Mouse (Mus musculus): ENCODE results near the gene Atoh8. TPM values are rescaled to one million over a fixed set of nuclear protein-coding genes. Genes with fewer than 3 reads are reported as not detected.

Gene Atoh8
- polyA plus RNA-seq, 1 experiment from 2014 or later, result 9.2 TPM

DNA sequence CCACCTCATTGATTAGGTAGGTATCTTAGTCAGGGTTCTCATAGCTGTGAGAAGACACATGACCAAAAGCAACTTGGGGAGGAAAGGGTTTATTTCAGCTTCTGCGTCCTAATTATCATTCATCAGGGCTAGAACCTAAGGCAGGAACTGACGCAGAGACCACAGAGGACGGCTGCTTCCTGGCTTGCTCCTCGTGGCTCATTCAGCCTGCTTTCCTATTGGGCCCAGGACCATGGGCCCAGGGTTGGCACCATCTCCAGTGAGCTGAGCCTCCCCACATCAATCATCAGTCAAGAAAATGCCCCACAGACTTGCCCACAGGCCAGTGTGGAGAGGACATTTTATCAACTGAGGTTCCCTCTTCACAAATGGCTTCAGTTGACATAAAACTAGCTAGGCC lies 40.1 kb upstream of the Atoh8 start:
- H3K4me1 ChIP-seq (ENCODE audit: control insufficient read depth, insufficient read depth, low read length), result peaks cover 2% of the 10 kb centered on the region; the same call in 1 of the 2 replicates
- no peak overlapping the region for H3K4me2 ChIP-seq (ENCODE audit: low read depth, low read length)
- H3K27me3 ChIP-seq (ENCODE audit: control insufficient read depth, insufficient read depth, low read length), result no peaks in the 10 kb centered on the region
- WGBS, result 62% methylated on average over 4 of the region's 4 CpGs
- H3K9ac ChIP-seq (ENCODE audit: low read length), result no peak overlapping the region
- no peak overlapping the region for H3K4me3 ChIP-seq (replicated peaks; ENCODE audit: low read length)
- H3K27ac ChIP-seq (ENCODE audit: low read length), result no peak overlapping the region
- ATAC-seq (ENCODE audit: insufficient read depth, low FRiP score), result no peak
- no peaks in the 10 kb centered on the region for H3K9me3 ChIP-seq (replicated peaks; ENCODE audit: control insufficient read depth, low read length)
- H3K36me3 ChIP-seq (ENCODE audit: control insufficient read depth, insufficient read depth, low read length), result no peaks in the 10 kb centered on the region

DNA sequence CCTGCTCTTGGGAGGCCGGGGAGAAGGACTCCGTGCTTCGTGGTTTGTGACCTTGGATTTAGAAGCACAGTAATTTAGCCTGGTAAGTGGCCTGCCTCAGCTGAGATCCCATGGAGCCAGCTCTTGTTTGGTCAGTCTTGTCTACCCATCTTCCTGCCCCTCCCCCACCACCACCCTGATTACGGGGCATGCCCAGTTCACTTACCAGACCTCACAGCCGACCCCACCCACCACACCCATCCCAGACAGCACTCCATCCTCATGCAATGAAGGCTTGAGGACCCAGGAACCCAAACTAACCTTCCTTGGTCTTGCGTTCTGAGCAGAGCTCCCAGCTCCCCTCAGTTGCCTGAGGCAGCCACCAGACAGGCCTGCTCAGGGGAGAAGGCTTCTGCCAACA lies 37.8 kb upstream of the Atoh8 start:
- H3K9ac ChIP-seq (ENCODE audit: low read length), result no peak overlapping the region
- H3K4me3 ChIP-seq (replicated peaks; ENCODE audit: low read length), result no peak overlapping the region
- 0 out of 2 replicates have a peak, but pooled peaks cover 2% of the 10 kb centered on the region for H3K4me1 ChIP-seq (ENCODE audit: control insufficient read depth, insufficient read depth, low read length)
- no peaks in the 10 kb centered on the region for H3K27me3 ChIP-seq (ENCODE audit: control insufficient read depth, insufficient read depth, low read length)
- H3K27ac ChIP-seq (ENCODE audit: low read length), result no peak overlapping the region
- ATAC-seq (ENCODE audit: insufficient read depth, low FRiP score), result no peak; the same call in 1 of the 2 replicates
- H3K36me3 ChIP-seq (ENCODE audit: control insufficient read depth, insufficient read depth, low read length), result no peaks in the 10 kb centered on the region
- H3K4me2 ChIP-seq (ENCODE audit: low read depth, low read length), result no peak overlapping the region
- H3K9me3 ChIP-seq (replicated peaks; ENCODE audit: control insufficient read depth, low read length), result no peaks in the 10 kb centered on the region
- 66% methylated on average over 6 of the region's 6 CpGs for WGBS

DNA sequence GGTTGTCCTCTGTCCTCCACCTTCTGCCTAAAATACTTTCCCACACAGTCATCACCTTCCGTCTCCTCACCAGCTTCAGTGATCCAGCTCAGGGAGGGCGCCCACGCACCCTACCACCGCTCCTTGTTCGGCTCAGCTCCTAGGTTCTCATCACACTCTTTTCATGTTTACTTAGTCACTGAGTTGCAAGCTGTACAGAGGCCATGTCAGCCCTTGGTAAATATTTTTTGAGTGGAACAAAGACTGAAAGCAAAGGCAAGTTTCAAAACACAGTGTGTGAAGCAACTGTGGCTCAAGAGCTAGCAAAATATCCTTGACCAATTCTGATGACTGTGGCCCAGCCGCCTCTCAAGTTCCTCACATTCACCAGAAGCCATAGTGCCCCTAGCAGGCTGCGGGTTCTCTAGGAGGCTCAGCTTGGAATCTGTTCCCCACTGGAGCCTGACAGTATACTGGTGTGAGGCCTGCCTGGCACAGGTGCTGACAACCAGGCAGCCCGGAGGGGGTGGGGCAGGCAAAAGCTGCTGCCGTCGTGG lies 36.9 kb upstream of the Atoh8 start:
- Histone ChIP-seq H3K36me3 (ENCODE audit: control insufficient read depth, insufficient read depth, low read length) (no peaks in the 10 kb centered on the region), H3K27ac (ENCODE audit: low read length) (peak overlapping the region; percentile 48), H3K4me3 (replicated peaks; ENCODE audit: low read length) (no peak overlapping the region), H3K9ac (ENCODE audit: low read length) (no peak overlapping the region), H3K27me3 (ENCODE audit: control insufficient read depth, insufficient read depth, low read length) (no peaks in the 10 kb centered on the region), H3K9me3 (replicated peaks; ENCODE audit: control insufficient read depth, low read length) (no peaks in the 10 kb centered on the region), H3K4me1 (ENCODE audit: control insufficient read depth, insufficient read depth, low read length) (0 out of 2 replicates have a peak, but pooled peaks cover 2% of the 10 kb centered on the region), H3K4me2 (ENCODE audit: low read depth, low read length) (no peak overlapping the region)
- WGBS, result 65% methylated on average over 10 of the region's 10 CpGs
- ATAC-seq (ENCODE audit: insufficient read depth, low FRiP score), result peak; percentile 49; the same call in 1 of the 2 replicates

DNA sequence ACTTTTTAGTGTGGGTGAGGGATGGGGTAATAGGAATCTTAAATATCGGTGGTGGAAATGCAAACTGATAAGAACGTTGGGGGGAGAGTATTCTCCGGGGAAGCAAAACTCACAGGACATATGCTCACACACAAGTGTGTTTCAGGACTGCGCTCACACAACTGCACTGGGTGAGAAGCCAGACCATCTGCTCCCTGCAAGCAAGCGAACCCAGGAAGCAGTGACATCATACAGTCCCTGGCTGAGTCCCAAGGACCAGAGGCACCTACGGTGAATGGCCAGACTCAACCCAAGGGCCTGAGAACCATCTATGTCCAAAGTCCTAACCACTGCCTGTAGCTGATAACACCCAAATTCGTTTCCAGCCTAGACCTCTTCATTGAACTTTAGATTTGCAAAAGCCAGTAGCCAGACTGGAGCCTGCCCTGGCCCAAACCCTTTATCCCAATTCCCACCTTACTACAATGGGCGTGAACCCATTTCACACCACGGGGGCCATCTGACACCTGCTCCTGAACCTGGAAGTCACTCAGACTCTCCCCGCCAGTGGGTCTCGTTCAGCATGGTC lies 35.7 kb upstream of the Atoh8 start:
- H3K36me3 ChIP-seq (ENCODE audit: control insufficient read depth, insufficient read depth, low read length), result no peaks in the 10 kb centered on the region
- 60% methylated on average over 11 of the region's 11 CpGs for WGBS

DNA sequence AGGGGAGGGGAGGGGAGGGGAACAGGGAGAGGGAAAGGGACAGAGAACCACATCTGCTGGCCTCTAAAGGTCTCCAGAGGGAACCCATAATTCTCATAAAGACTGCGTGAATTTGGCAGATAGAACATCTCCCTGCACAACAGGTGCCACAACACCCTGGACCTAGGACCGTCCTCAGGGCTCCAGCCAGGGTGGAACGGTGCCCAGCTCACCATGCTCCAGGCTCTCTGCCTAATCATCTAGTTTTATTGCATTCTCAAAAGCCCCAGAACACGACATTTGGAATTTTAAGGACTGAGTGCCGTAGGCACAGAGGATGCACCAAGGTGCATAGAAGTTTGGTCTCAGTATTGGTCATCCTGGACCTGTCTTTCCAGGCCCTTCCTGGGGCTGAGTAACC lies 34.9 kb upstream of the Atoh8 start:
- no peak overlapping the region for H3K4me2 ChIP-seq (ENCODE audit: low read depth, low read length)
- H3K4me1 ChIP-seq (ENCODE audit: control insufficient read depth, insufficient read depth, low read length), result 0 out of 2 replicates have a peak, but pooled peaks cover 2% of the 10 kb centered on the region
- no peaks in the 10 kb centered on the region for H3K9me3 ChIP-seq (replicated peaks; ENCODE audit: control insufficient read depth, low read length)
- no peak for ATAC-seq (ENCODE audit: insufficient read depth, low FRiP score)
- H3K27ac ChIP-seq (ENCODE audit: low read length), result no peak overlapping the region
- H3K36me3 ChIP-seq (ENCODE audit: control insufficient read depth, insufficient read depth, low read length), result no peaks in the 10 kb centered on the region
- whole genome bisulfite sequencing, result 85% methylated on average over 5 of the region's 5 CpGs
- H3K4me3 ChIP-seq (replicated peaks; ENCODE audit: low read length), result no peak overlapping the region
- no peaks in the 10 kb centered on the region for H3K27me3 ChIP-seq (ENCODE audit: control insufficient read depth, insufficient read depth, low read length)
- no peak overlapping the region for H3K9ac ChIP-seq (ENCODE audit: low read length)

More for the DNA sequence above, 35.7 kb upstream of the Atoh8 start:
- no peak overlapping the region for H3K4me2 ChIP-seq (ENCODE audit: low read depth, low read length)
- 0 out of 2 replicates have a peak, but pooled peaks cover 2% of the 10 kb centered on the region for H3K4me1 ChIP-seq (ENCODE audit: control insufficient read depth, insufficient read depth, low read length)
- no peaks in the 10 kb centered on the region for H3K9me3 ChIP-seq (replicated peaks; ENCODE audit: control insufficient read depth, low read length)
- H3K27ac ChIP-seq (ENCODE audit: low read length), result no peak overlapping the region
- H3K4me3 ChIP-seq (replicated peaks; ENCODE audit: low read length), result no peak overlapping the region
- no peaks in the 10 kb centered on the region for H3K27me3 ChIP-seq (ENCODE audit: control insufficient read depth, insufficient read depth, low read length)
- H3K9ac ChIP-seq (ENCODE audit: low read length), result no peak overlapping the region
- no peak for ATAC-seq (ENCODE audit: insufficient read depth, low FRiP score)

DNA sequence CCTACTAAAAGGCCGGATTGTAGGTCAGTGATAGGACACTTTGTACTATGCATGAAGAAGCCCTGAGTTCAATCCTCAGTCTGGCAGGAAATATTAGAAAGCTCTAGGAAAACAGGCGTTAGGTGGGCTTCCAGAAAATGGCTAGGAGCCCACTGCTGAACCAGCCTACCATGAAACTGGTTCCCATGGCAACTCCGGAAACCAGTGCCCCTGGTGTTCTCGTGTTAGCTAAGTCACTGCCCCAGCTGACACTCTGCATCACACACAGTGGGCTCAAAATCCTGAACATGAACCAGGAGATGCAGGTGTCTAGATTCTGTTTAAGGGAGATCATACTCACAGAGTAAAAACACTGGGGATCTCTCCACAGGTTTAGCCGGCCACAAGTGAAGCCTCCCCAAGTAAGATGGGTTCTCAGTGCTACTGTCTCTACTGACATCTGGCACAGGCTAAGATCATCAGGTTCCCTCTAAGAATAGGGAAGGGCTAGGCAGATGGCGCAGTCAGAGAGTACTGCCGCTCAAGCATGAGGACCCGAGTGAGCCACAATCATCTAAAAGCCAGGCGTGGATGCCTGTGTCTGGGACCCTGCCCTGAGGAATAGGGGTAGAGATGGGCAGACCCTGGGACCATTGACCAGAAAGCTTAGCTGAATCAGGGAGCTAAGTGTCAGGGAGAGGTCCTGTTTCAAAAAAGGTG lies 32.9 kb upstream of the Atoh8 start:
- Histone ChIP-seq H3K9ac (ENCODE audit: low read length) (no peak overlapping the region), H3K36me3 (ENCODE audit: control insufficient read depth, insufficient read depth, low read length) (no peaks in the 10 kb centered on the region), H3K27ac (ENCODE audit: low read length) (no peak overlapping the region), H3K4me2 (ENCODE audit: low read depth, low read length) (no peak overlapping the region), H3K9me3 (replicated peaks; ENCODE audit: control insufficient read depth, low read length) (no peaks in the 10 kb centered on the region), H3K27me3 (ENCODE audit: control insufficient read depth, insufficient read depth, low read length) (no peaks in the 10 kb centered on the region), H3K4me1 (ENCODE audit: control insufficient read depth, insufficient read depth, low read length) (0 out of 2 replicates have a peak, but pooled peaks cover 2% of the 10 kb centered on the region), H3K4me3 (replicated peaks; ENCODE audit: low read length) (no peak overlapping the region)
- WGBS, result 74% methylated on average over 9 of the region's 9 CpGs
- no peak for ATAC-seq (ENCODE audit: insufficient read depth, low FRiP score)

DNA sequence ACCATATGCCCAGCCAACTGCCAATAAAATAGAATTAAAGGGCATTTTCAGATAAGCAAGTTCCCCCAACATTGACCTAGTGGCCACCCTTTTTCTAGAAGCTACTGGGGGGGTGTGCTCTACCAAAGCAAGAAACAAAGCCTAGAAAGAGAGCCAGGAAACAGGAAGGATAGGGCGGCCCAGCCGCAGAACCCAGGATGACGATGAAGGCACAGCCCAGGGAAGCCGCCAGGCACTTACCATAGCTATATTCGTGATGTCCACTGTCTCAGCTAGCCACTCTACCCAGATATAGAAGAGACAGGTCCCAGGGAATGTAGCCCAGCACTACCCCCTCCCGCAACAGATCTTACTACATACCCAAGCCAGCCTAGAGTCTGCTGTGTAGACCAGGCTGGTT lies 30.3 kb upstream of the Atoh8 start:
- Histone ChIP-seq H3K9me3 (replicated peaks; ENCODE audit: control insufficient read depth, low read length) (no peaks in the 10 kb centered on the region), H3K27me3 (ENCODE audit: control insufficient read depth, insufficient read depth, low read length) (no peaks in the 10 kb centered on the region), H3K4me1 (ENCODE audit: control insufficient read depth, insufficient read depth, low read length) (0 out of 2 replicates have a peak, but pooled peaks cover 4% of the 10 kb centered on the region), H3K36me3 (ENCODE audit: control insufficient read depth, insufficient read depth, low read length) (no peaks in the 10 kb centered on the region), H3K4me2 (ENCODE audit: low read depth, low read length) (no peak overlapping the region), H3K27ac (ENCODE audit: low read length) (no peak overlapping the region), H3K9ac (ENCODE audit: low read length) (no peak overlapping the region), H3K4me3 (replicated peaks; ENCODE audit: low read length) (no peak overlapping the region)
- WGBS, result 79% methylated on average over 6 of the region's 6 CpGs
- ATAC-seq (ENCODE audit: insufficient read depth, low FRiP score), result no peak

DNA sequence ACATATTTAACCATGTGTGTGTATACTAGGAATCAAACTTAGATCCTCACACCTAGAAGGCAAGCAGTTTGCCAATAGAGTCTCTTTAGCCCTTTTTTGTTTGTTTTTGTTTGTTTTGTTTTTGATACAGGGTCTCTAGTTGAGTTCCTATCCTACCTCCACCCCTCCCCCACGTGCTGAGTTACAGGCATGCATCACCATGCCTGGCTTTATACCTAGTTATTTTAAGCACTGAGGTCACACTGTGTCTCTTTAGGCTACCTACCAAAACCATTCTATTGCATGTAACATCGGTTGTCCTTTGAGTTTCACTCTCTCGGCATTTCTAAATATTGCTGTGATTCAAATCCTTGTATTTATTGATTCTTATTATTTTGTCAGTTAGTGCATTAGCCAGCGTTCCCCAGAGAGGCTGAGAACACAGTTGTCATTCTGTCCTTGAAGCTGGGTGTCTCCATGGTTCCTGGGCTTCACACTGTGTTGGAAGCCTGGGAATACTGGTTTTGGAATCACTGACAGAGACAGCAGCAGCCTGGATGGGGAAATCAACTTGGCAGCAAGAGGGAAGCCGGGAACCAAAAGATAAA lies 28.4 kb upstream of the Atoh8 start:
- H3K4me1 ChIP-seq (ENCODE audit: control insufficient read depth, insufficient read depth, low read length), result 0 out of 2 replicates have a peak, but pooled peaks cover 4% of the 10 kb centered on the region
- ATAC-seq (ENCODE audit: insufficient read depth, low FRiP score), result no peak
- H3K4me3 ChIP-seq (replicated peaks; ENCODE audit: low read length), result no peak overlapping the region
- H3K9me3 ChIP-seq (replicated peaks; ENCODE audit: control insufficient read depth, low read length), result no peaks in the 10 kb centered on the region
- no peak overlapping the region for H3K4me2 ChIP-seq (ENCODE audit: low read depth, low read length)
- no peak overlapping the region for H3K9ac ChIP-seq (ENCODE audit: low read length)
- no peaks in the 10 kb centered on the region for H3K36me3 ChIP-seq (ENCODE audit: control insufficient read depth, insufficient read depth, low read length)
- no peak overlapping the region for H3K27ac ChIP-seq (ENCODE audit: low read length)
- WGBS, result 49% methylated on average over 5 of the region's 5 CpGs
- no peaks in the 10 kb centered on the region for H3K27me3 ChIP-seq (ENCODE audit: control insufficient read depth, insufficient read depth, low read length)

Measured in stomach, embryonic 16.5 days (tissue).